8 mouse cellular contexts compared by ENCODE assay signal in genomic region chr14:67536787-67537659, GRCm38 (mm10).
DNase-seq lines count a peak whose midpoint lies in the region; ATAC-seq lines count a peak whose summit lies in the region.

No protein-coding gene starts in this region.

- peaks cover 11% of the 10 kb centered on the region for H3K4me1 ChIP-seq in heart, embryonic 10.5 days
- peaks cover 26% of the 10 kb centered on the region for H3K4me1 ChIP-seq in forebrain, embryonic 13.5 days
- H3K4me1 ChIP-seq in neural tube, embryonic 14.5 days (ENCODE audit: control insufficient read depth, insufficient read depth, low read length): peaks cover 8% of the 10 kb centered on the region; the same call in 1 of the 2 replicates

- peak; percentile 84 for ATAC-seq in forebrain, embryonic 13.5 days
- ATAC-seq in neural tube, embryonic 14.5 days (ENCODE audit: low read depth): peak; percentile 60; the same call in 1 of the 2 replicates

- no peak overlapping the region for H3K4me2 ChIP-seq in forebrain, embryonic 13.5 days
- H3K4me2 ChIP-seq in neural tube, embryonic 14.5 days (ENCODE audit: low read depth, low read length): no peak overlapping the region

- no peak overlapping the region for H3K4me3 ChIP-seq in heart, embryonic 10.5 days
- H3K4me3 ChIP-seq in forebrain, embryonic 13.5 days: no peak overlapping the region
- H3K4me3 ChIP-seq in neural tube, embryonic 14.5 days (ENCODE audit: low read depth, low read length): no peak overlapping the region

- H3K27me3 ChIP-seq in heart, embryonic 10.5 days (ENCODE audit: insufficient read depth, poor library complexity, severe bottlenecking): no peaks in the 10 kb centered on the region
- H3K27me3 ChIP-seq in forebrain, embryonic 13.5 days: peaks cover 7% of the 10 kb centered on the region
- H3K27me3 ChIP-seq in neural tube, embryonic 14.5 days (ENCODE audit: control insufficient read depth, insufficient read depth, low read length): no peaks in the 10 kb centered on the region

- no peak overlapping the region for H3K27ac ChIP-seq in heart, embryonic 10.5 days
- H3K27ac ChIP-seq in forebrain, embryonic 13.5 days: no peak overlapping the region
- H3K27ac ChIP-seq in neural tube, embryonic 14.5 days (ENCODE audit: low read depth, low read length): peak overlapping the region; percentile 46

- H3K9me3 ChIP-seq in heart, embryonic 10.5 days: no peaks in the 10 kb centered on the region
- no peaks in the 10 kb centered on the region for H3K9me3 ChIP-seq in forebrain, embryonic 13.5 days (replicated peaks)
- H3K9me3 ChIP-seq in neural tube, embryonic 14.5 days (ENCODE audit: control insufficient read depth, low read length): no peaks in the 10 kb centered on the region

- no peaks in the 10 kb centered on the region for H3K36me3 ChIP-seq in heart, embryonic 10.5 days
- no peaks in the 10 kb centered on the region for H3K36me3 ChIP-seq in forebrain, embryonic 13.5 days (ENCODE audit: poor library complexity, severe bottlenecking)
- no peaks in the 10 kb centered on the region for H3K36me3 ChIP-seq in neural tube, embryonic 14.5 days (ENCODE audit: control insufficient read depth, insufficient read depth, low read length)

- peak; percentile 61 to 62 for DNase-seq in heart, adult 18-20 months
- DNase-seq in heart, embryonic 10.5 days (ENCODE audit: low spot score): no peak
- DNase-seq in heart, postnatal 25 days (ENCODE audit: low spot score): peak; percentile 23
- peak; percentile 17 to 25 for DNase-seq in left cerebral cortex, postnatal 36 days (ENCODE audit: low spot score in 2 of 2)
- no peak for DNase-seq in urinary bladder, postnatal 10 days (ENCODE audit: low spot score)
- no peak for DNase-seq in kidney, postnatal 14 days

- intact Hi-C loops in heart, postnatal 25 days (cut with DNase I): no loop called here
- intact Hi-C loops in left cerebral cortex, postnatal 36 days (cut with DNase I): no loop called here

- WGBS in heart, embryonic 10.5 days: 35% methylated on average over 8 of the region's 8 CpGs
- 14% methylated on average over 8 of the region's 8 CpGs for WGBS in forebrain, embryonic 13.5 days
- 11% methylated on average over 8 of the region's 8 CpGs for WGBS in neural tube, embryonic 14.5 days

- H3K9ac ChIP-seq in forebrain, embryonic 13.5 days: no peak overlapping the region
- no peak overlapping the region for H3K9ac ChIP-seq in neural tube, embryonic 14.5 days (replicated peaks; ENCODE audit: low read depth, low read length)

Comparison
In these comparisons a context has a peak if more than half of its experiments do, and no peak if none do; other contexts are left out.
1. DNase-seq: peak in heart, adult 18-20 months (2 of 2), heart, postnatal 25 days (single experiment) and left cerebral cortex, postnatal 36 days (2 of 2); none in heart, embryonic 10.5 days (single experiment), urinary bladder, postnatal 10 days (single experiment) and kidney, postnatal 14 days (single experiment).